Mouse (Mus musculus) olfactory bulb, adult 2 months (tissue): Measurements from ENCODE around the gene Galnt12. TPM values are rescaled to one million over a fixed set of nuclear protein-coding genes. Genes with fewer than 3 reads are reported as not detected.
A peak's percentile ranks its signal among the peaks of the same experiment; 100 is the strongest.

ENCODE experiments used
- H3K27ac ChIP-seq: fragments of 200-500 bp; 2 replicates; pipeline ENCODE4 v1.5.1; 2012; ENCODE audit warnings: low read depth, low read length; ENCODE audit not compliant: insufficient read depth
- H3K4me1 ChIP-seq: fragments of 200-500 bp; 2 replicates; pipeline ENCODE4 v1.6.1; 2012; ENCODE audit warnings: low read length; ENCODE audit not compliant: control insufficient read depth, insufficient read depth
- H3K4me3 ChIP-seq: fragments of 200-500 bp; 2 replicates; pipeline ENCODE4 v1.5.1; 2012; ENCODE audit warnings: mild to moderate bottlenecking, low read depth, low read length, moderate library complexity; ENCODE audit not compliant: insufficient read depth
- CTCF ChIP-seq: fragments of 200-500 bp; IDR thresholded peaks from 2 replicates; pipeline ENCODE4 v1.5.1; 2012; ENCODE audit warnings: low read depth, mild to moderate bottlenecking, low read length, moderate library complexity; ENCODE audit not compliant: insufficient read depth
- POLR2A ChIP-seq: fragments of 200-500 bp; IDR thresholded peaks from 2 replicates; pipeline ENCODE4 v1.6.1; 2012; ENCODE audit warnings: mild to moderate bottlenecking, low read depth, low read length, moderate library complexity; ENCODE audit not compliant: insufficient read depth
- WGBS: fragments of 180-500 bp; shearing (Covaris S2); methylation state at CpG from one replicate; pipeline ENCODE4 v1.1.7; 2018; 5-methylcytosine and 5-hydroxymethylcytosine counted together
- polyA plus RNA-seq: library from polyadenylated mRNA; stranded (reverse); fragments of >200 nt; gene quantifications from 2 replicates; pipeline ENCODE4 v1.2.4, GENCODE M21; 2012; ENCODE audit warnings: low replicate concordance; ENCODE audit not compliant: missing spikeins, insufficient read depth, insufficient read length

Gene Galnt12
- polyA plus RNA-seq, 1 experiment: not detected

DNA sequence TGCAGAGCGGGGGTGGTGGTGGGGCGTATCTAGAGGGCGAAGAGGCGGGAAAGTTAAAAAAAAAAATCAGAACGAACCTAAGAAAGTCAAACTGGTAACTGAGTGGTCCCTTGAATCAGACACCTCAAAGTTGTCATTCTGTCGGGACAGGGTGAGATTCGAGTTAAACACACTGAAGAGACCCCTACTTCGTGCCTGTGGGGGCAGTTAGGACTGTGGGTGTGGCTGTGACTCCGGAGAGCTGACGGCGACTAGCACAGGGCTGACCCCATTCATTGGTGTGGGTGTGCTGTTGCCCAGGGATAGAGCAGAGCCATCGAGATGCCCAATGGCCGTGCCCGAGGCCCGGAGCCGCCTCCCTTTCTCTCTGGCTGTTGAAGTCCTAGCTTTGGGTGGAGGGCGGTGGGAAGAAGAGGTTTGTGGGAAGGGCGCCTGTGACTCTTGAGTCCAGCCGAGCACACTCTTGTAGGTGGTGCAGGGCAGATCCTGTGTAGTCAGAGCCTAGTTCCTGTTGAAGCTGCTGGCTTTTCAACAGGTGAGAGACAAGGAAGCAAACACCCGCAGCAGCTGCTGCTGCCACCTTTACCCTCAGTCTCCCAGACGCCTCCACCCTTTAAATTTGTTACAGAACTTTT, 795 bp downstream of the Galnt12 start:
- H3K4me1 ChIP-seq: peaks cover 4% of the 10 kb centered on the region
- TF ChIP-seq POLR2A (no peak), CTCF (no peak)
- H3K27ac ChIP-seq: no peak overlapping the region
- 7% methylated on average over 21 of the region's 21 CpGs for WGBS
- peak overlapping the region; percentile 55 for H3K4me3 ChIP-seq

DNA sequence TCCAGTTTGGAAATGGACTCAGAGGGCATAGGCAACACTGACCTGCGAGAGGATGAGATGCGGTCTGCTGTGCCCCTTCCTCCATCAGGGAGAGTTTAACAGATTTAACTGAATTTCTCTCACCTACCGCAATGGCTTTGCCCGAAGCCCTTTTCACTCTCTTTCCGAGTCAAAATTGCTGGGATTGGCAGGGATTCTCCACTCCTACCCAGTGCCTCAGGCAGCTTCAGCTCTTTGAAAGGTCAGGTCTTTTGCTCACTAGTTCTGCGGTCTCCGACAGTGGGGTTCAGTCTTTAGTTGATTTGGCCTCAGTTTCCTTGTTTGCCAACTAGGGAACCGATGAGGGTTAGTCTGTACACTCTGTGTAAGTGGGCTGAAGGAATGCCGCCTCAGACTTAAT, 1.5 kb downstream of the Galnt12 start:
- Histone ChIP-seq H3K4me3 (no peak overlapping the region), H3K27ac (no peak overlapping the region), H3K4me1 (peaks cover 4% of the 10 kb centered on the region)
- WGBS: 82% methylated on average over 9 of the region's 9 CpGs
- no peak for TF ChIP-seq POLR2A
- TF ChIP-seq CTCF: no peak

DNA sequence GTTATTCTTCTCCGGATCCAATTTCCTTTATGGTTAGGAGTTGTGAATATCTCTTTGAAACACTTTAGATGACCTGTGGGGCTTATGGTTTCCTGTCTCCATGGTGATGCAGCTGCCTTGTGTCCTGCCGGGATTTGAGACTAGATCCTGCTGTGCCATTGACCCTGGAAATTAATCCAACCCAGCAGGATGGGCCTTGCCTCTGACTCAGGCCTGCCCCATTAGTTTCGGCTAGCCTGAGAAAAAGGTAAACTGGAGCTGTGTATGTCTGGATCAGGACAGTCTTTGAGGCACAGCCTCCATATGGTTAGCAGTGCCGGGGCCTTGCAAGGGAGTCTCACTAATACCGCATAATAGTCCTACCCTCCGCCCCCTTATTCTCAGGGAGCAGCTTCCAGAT, 1.9 kb downstream of the Galnt12 start:
- Histone ChIP-seq H3K4me3 (no peak overlapping the region), H3K27ac (no peak overlapping the region), H3K4me1 (peaks cover 4% of the 10 kb centered on the region)
- WGBS: 74% methylated on average over 6 of the region's 6 CpGs
- TF ChIP-seq CTCF (no peak), POLR2A (no peak)

DNA sequence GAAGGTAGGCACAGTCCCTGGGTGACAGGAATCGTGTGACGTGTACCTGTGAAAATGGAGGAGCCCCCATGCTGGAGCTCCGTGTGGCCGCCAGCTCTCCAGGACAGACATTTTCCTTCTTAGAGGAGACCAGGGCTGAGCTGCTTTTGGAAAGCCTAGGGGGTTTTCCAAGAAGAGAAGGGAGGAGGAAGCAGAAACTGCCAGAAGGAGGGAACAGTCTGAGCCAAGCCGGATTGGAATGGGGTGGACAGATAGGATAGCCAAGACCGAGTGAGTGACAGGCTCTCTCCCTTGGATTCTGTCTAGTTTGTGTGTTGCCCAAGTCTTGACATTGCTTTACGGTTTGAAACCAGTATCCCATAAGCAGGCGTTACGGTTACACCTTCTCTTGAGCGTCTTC, 11.9 kb downstream of the Galnt12 start:
- TF ChIP-seq CTCF: no peak
- TF ChIP-seq POLR2A: no peak
- Histone ChIP-seq H3K4me1 (no peaks in the 10 kb centered on the region), H3K27ac (no peak overlapping the region), H3K4me3 (no peak overlapping the region)
- 91% methylated on average over 10 of the region's 10 CpGs for WGBS

DNA sequence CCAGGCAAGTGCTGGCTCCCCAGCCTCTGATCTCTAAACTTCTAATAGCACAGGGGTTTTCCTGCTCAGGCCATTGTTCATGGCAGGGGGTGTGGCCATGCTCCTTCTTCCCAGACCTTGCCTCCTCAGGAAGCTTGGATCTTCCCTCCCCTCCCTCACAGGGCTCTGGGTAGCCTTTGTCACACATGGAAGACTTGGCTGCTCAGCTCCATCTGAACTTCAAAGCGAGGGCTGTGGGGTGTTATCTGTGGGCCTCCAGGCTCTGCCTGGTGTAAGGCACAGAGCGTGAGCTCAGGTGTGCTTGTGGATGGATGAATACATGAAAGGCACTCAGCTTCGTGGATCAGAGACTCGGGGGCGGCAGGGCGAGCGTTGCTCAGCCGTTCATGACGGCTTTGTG, 20.2 kb downstream of the Galnt12 start:
- H3K4me3 ChIP-seq: no peak overlapping the region
- H3K4me1 ChIP-seq: no peaks in the 10 kb centered on the region; the same call in 1 of the 2 replicates
- no peak for TF ChIP-seq CTCF
- TF ChIP-seq POLR2A: no peak
- H3K27ac ChIP-seq: no peak overlapping the region
- 80% methylated on average over 9 of the region's 9 CpGs for whole genome bisulfite sequencing

DNA sequence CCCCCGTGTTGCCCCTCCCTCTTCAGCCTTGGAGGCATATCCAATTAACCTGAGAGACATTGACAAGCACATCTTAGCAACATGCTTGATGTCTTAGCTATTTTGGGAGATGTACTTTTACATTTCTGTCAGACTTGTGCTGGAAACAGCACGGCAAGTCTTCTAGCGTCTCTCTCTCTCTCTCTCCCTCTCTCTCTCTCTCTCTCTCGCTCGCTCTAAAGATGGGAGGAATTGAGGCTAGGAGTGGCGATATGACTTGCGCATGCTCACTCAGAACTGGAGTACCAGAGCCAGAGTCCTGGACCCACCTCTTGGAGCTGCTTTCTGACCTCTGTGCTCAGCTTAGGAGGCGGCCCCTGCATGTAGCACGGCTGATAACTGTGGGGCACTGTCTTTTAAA, 20.9 kb downstream of the Galnt12 start:
- TF ChIP-seq CTCF (no peak), POLR2A (no peak)
- WGBS: 60% methylated on average over 9 of the region's 9 CpGs
- Histone ChIP-seq H3K4me3 (no peak overlapping the region), H3K27ac (no peak overlapping the region), H3K4me1 (no peaks in the 10 kb centered on the region; the same call in 1 of the 2 replicates)

DNA sequence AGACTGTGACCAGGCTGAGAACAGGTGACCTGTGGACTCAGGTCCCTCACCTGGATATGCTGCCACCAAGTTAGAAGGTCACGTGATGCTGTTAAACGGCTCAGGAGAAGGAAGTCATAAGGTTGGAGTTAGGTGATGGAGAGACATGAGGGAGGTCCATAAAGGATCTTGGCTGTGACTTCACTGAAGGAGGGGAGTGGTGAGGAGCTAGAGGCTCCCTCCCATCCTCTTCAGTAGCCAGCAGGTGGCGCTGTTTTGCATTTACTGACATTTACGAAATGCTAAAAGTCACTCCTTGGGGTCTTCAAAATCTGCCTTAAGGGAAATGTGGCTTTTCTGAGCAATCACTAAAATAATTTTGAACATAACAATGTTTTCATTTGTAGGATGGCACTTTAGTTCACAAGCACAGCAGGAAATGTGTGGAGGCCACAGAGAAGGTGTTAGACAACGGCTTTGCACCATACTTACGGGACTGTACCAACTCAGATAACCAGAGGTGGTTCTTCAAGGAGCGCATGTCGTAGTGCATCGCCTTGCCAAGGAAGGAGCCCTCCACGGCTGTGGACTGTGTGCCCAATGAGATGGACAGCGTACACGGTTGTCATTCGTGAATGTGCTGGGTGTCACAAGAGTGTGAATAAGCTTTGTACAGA, 30.5 kb downstream of the Galnt12 start:
- TF ChIP-seq CTCF (no peak), POLR2A (no peak)
- no peak overlapping the region for H3K4me3 ChIP-seq
- peaks cover 4% of the 10 kb centered on the region; the same call in 1 of the 2 replicates for H3K4me1 ChIP-seq
- WGBS: 55% methylated on average over 13 of the region's 13 CpGs
- no peak overlapping the region for H3K27ac ChIP-seq

DNA sequence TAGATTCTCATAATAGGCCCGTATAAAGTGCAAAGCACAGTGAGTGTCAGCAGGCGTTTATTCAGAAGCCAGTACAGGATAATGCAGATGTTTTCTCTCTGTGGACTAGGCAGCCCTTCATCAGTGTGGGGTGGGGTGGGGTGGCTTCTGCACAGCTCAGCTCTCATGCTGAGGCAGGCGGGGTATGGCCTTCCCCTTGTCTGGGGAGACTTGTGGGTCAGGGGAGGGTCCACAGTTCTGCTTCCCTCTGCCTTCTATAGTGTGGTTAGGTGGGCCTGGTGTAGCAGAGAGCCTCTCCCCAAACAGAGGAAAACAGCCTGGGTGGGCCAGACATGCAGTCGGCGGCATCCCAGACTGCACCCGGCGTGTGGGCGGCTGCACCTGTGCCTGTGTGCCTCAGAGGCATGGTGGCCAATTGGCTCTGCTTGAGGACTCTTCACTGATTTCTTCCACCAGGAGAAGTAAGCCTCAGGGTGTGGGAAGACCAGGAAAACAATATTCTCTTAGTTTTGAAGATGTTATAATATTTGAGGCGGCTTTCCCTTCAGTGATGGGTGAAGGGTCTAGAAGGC, 32.5 kb downstream of the Galnt12 start:
- TF ChIP-seq POLR2A (no peak), CTCF (no peak)
- Histone ChIP-seq H3K4me1 (peaks cover 4% of the 10 kb centered on the region; the same call in 1 of the 2 replicates), H3K27ac (no peak overlapping the region), H3K4me3 (no peak overlapping the region)
- 71% methylated on average over 9 of the region's 9 CpGs for WGBS

DNA sequence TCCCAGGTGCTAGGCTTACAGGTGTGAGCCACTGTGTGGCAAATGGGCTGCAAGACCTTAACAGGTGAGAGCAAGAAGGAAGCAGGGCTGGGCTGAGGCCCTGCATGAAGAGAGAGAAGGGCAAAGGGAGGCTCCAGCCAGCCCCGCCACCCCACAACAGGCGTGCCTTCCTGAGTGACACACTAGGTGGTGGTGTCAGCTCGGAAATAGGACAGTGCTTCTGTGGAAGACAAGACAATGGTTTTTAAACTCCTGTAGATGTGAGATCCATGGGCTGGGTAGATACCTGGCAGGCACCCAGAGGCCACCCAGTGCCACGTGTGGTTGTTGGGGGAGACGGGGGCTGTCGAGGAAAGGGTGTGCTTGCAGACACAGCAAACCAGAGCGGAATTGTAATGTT, 36.8 kb downstream of the Galnt12 start:
- Histone ChIP-seq H3K27ac (no peak overlapping the region), H3K4me3 (no peak overlapping the region), H3K4me1 (peaks cover 4% of the 10 kb centered on the region; the same call in 1 of the 2 replicates)
- no peak for TF ChIP-seq POLR2A
- TF ChIP-seq CTCF: no peak
- WGBS: 73% methylated on average over 7 of the region's 7 CpGs

DNA sequence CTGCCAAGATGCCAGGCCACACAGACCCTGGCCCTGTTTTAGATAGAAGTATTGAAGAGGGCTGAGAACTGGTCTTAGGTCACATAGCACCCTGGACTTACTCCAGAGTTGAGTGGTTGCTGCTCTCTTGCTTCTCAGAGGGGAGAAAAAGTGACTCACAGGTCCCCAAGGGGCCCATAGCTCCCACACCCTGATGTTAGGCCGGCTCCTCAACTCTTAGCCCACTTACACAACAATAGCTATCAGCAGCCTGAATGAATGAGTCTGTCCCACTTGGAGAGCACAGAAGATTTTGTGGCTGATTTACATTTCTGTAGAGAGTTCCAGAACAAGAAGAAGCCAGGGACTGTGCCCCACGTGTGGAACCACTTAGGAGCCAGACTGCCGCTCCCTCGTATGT, 37.9 kb downstream of the Galnt12 start:
- no peak overlapping the region for H3K4me3 ChIP-seq
- TF ChIP-seq POLR2A (no peak), CTCF (no peak)
- no peaks in the 10 kb centered on the region for H3K4me1 ChIP-seq
- no peak overlapping the region for H3K27ac ChIP-seq
- 81% methylated on average over 4 of the region's 4 CpGs for WGBS
